Mouse (Mus musculus) midbrain, embryonic 13.5 days (tissue): ENCODE measurements around the gene Sys1. TPM values are rescaled to one million over a fixed set of nuclear protein-coding genes. Genes with fewer than 3 reads are reported as not detected.
A peak's percentile ranks its signal among the peaks of the same experiment; 100 is the strongest.

Experiments used
- ATAC-seq: fragments of 200-750 bp; cut with Nextera tagmentation; 2 replicates; pipeline ENCODE4 v1.8.0; 2017; ENCODE audit warnings: mild to moderate bottlenecking, moderate TSS enrichment, moderate library complexity
- H3K27ac ChIP-seq: fragments of 300-500 bp; sonication (generic); 2 replicates; pipeline ENCODE4 v1.5.1; 2015; ENCODE audit warnings: inconsistent platforms, mild to moderate bottlenecking, moderate library complexity
- H3K27me3 ChIP-seq: fragments of 300-500 bp; sonication (generic); 2 replicates; pipeline ENCODE4 v1.6.1; 2015; ENCODE audit warnings: mild to moderate bottlenecking, inconsistent platforms
- H3K36me3 ChIP-seq: fragments of 300-500 bp; sonication (generic); 2 replicates; pipeline ENCODE4 v1.6.1; 2015; ENCODE audit warnings: mild to moderate bottlenecking, inconsistent platforms
- H3K4me1 ChIP-seq: fragments of 300-500 bp; sonication (generic); replicated peaks from 2 replicates; pipeline ENCODE4 v1.6.1; 2015; ENCODE audit warnings: inconsistent platforms
- H3K4me2 ChIP-seq: fragments of 300-500 bp; sonication (generic); replicated peaks from 2 replicates; pipeline ENCODE4 v1.6.1; 2015; ENCODE audit warnings: moderate library complexity, mild to moderate bottlenecking, inconsistent platforms
- H3K4me3 ChIP-seq: fragments of 300-500 bp; sonication (generic); replicated peaks from 2 replicates; pipeline ENCODE4 v1.5.1; 2015; ENCODE audit warnings: mild to moderate bottlenecking, inconsistent platforms
- H3K9ac ChIP-seq: fragments of 300-500 bp; sonication (generic); replicated peaks from 2 replicates; pipeline ENCODE4 v1.6.1; 2015; ENCODE audit warnings: mild to moderate bottlenecking, inconsistent platforms
- H3K9me3 ChIP-seq: fragments of 300-500 bp; sonication (generic); 2 replicates; pipeline ENCODE4 v1.6.1; 2016; ENCODE audit warnings: mild to moderate bottlenecking, inconsistent platforms
- WGBS: fragments of 180-500 bp; shearing (Covaris S2); methylation state at CpG from one replicate; pipeline ENCODE4 v1.1.7; 2015; 5-methylcytosine and 5-hydroxymethylcytosine counted together
- polyA plus RNA-seq: library from polyadenylated mRNA; unstranded; fragments of >200 nt; fragmentation: Nextera tagmentation; extraction: Ambion mirVana; gene quantifications from 2 replicates; pipeline ENCODE4 v1.2.1, GENCODE M21; 2015

Sys1 gene
- polyA plus RNA-seq, 1 experiment from 2014 or later, result 81.1 TPM

GRCm38 (mm10) chr2:164445399-164446085 lies 11.2 kb upstream of the Sys1 start:
- H3K4me2 ChIP-seq, result no peak overlapping the region
- H3K36me3 ChIP-seq, result no peaks in the 10 kb centered on the region
- no peak for ATAC-seq
- H3K4me1 ChIP-seq, result peaks cover 25% of the 10 kb centered on the region
- H3K9me3 ChIP-seq, result no peaks in the 10 kb centered on the region
- peaks cover 27% of the 10 kb centered on the region for H3K27me3 ChIP-seq
- H3K9ac ChIP-seq, result no peak overlapping the region
- H3K4me3 ChIP-seq, result no peak overlapping the region
- 79% methylated on average over 3 of the region's 3 CpGs for WGBS
- H3K27ac ChIP-seq, result no peak overlapping the region

- WGBS, result 86% methylated on average over 3 of the region's 3 CpGs
- Histone ChIP-seq H3K9me3 (no peaks in the 10 kb centered on the region), H3K4me2 (no peak overlapping the region), H3K27ac (no peak overlapping the region), H3K4me1 (peaks cover 24% of the 10 kb centered on the region), H3K27me3 (peaks cover 24% of the 10 kb centered on the region), H3K9ac (no peak overlapping the region), H3K36me3 (no peaks in the 10 kb centered on the region), H3K4me3 (no peak overlapping the region)
- no peak for ATAC-seq
These were observed 10.7 kb upstream of the Sys1 start for GRCm38 (mm10) chr2:164446086-164446469.

GRCm38 (mm10) chr2:164448140-164448539 lies 8.6 kb upstream of the Sys1 start:
- Histone ChIP-seq H3K4me2 (no peak overlapping the region), H3K4me1 (peaks cover 6% of the 10 kb centered on the region; the same call in 1 of the 2 replicates), H3K4me3 (no peak overlapping the region), H3K9ac (no peak overlapping the region), H3K36me3 (no peaks in the 10 kb centered on the region), H3K27ac (no peak overlapping the region), H3K9me3 (no peaks in the 10 kb centered on the region), H3K27me3 (0 out of 2 replicates have a peak, but pooled peaks cover 8% of the 10 kb centered on the region)
- 80% methylated on average over 1 of the region's 1 CpGs for WGBS
- no peak for ATAC-seq

- WGBS, result 79% methylated on average over 5 of the region's 5 CpGs
- no peak overlapping the region for H3K4me3 ChIP-seq
- 0 out of 2 replicates have a peak, but pooled peaks cover 6% of the 10 kb centered on the region for H3K27me3 ChIP-seq
- no peaks in the 10 kb centered on the region for H3K4me1 ChIP-seq
- no peaks in the 10 kb centered on the region for H3K9me3 ChIP-seq
- no peaks in the 10 kb centered on the region for H3K36me3 ChIP-seq
- no peak overlapping the region for H3K4me2 ChIP-seq
- H3K27ac ChIP-seq, result no peak overlapping the region
- no peak for ATAC-seq
- no peak overlapping the region for H3K9ac ChIP-seq
These were observed 7.8 kb upstream of the Sys1 start for GRCm38 (mm10) chr2:164448921-164449320.

GRCm38 (mm10) chr2:164449341-164450042 lies 7.3 kb upstream of the Sys1 start:
- 0 out of 2 replicates have a peak, but pooled peaks cover 1% of the 10 kb centered on the region for H3K27me3 ChIP-seq
- H3K9ac ChIP-seq, result no peak overlapping the region
- no peaks in the 10 kb centered on the region for H3K9me3 ChIP-seq
- no peak for ATAC-seq
- H3K4me2 ChIP-seq, result no peak overlapping the region
- H3K36me3 ChIP-seq, result no peaks in the 10 kb centered on the region
- H3K4me3 ChIP-seq, result no peak overlapping the region
- no peaks in the 10 kb centered on the region for H3K4me1 ChIP-seq
- WGBS, result 92% methylated on average over 14 of the region's 14 CpGs
- H3K27ac ChIP-seq, result no peak overlapping the region

- no peak for ATAC-seq
These were observed 4.6 kb upstream of the Sys1 start for GRCm38 (mm10) chr2:164452000-164452676.

GRCm38 (mm10) chr2:164453047-164453757 lies 3.6 kb upstream of the Sys1 start:
- ATAC-seq, result no peak
- H3K36me3 ChIP-seq, result no peaks in the 10 kb centered on the region
- WGBS, result 88% methylated on average over 14 of the region's 14 CpGs
- peaks cover 10% of the 10 kb centered on the region for H3K4me1 ChIP-seq
- no peaks in the 10 kb centered on the region for H3K9me3 ChIP-seq
- no peaks in the 10 kb centered on the region for H3K27me3 ChIP-seq
- H3K4me2 ChIP-seq, result no peak overlapping the region
- no peak overlapping the region for H3K4me3 ChIP-seq
- H3K9ac ChIP-seq, result no peak overlapping the region
- H3K27ac ChIP-seq, result no peak overlapping the region

More at GRCm38 (mm10) chr2:164452000-164452676, 4.6 kb upstream of the Sys1 start:
- Histone ChIP-seq H3K4me1 (peaks cover 9% of the 10 kb centered on the region), H3K27me3 (no peaks in the 10 kb centered on the region), H3K9ac (no peak overlapping the region), H3K27ac (no peak overlapping the region), H3K4me3 (no peak overlapping the region), H3K9me3 (no peaks in the 10 kb centered on the region), H3K4me2 (no peak overlapping the region), H3K36me3 (no peaks in the 10 kb centered on the region)
- 51% methylated on average over 12 of the region's 13 CpGs for WGBS

- Histone ChIP-seq H3K4me1 (peaks cover 10% of the 10 kb centered on the region), H3K9me3 (no peaks in the 10 kb centered on the region), H3K27ac (no peak overlapping the region), H3K36me3 (no peaks in the 10 kb centered on the region), H3K4me2 (no peak overlapping the region), H3K9ac (no peak overlapping the region), H3K27me3 (no peaks in the 10 kb centered on the region), H3K4me3 (no peak overlapping the region)
- WGBS, result 78% methylated on average over 7 of the region's 7 CpGs
- no peak for ATAC-seq
These were observed 2.8 kb upstream of the Sys1 start for GRCm38 (mm10) chr2:164453887-164454500.

- H3K9me3 ChIP-seq, result no peaks in the 10 kb centered on the region
- no peak overlapping the region for H3K9ac ChIP-seq
- no peak overlapping the region for H3K27ac ChIP-seq
- no peaks in the 10 kb centered on the region for H3K36me3 ChIP-seq
- 87% methylated on average over 10 of the region's 10 CpGs for WGBS
- H3K27me3 ChIP-seq, result no peaks in the 10 kb centered on the region
- peaks cover 10% of the 10 kb centered on the region for H3K4me1 ChIP-seq
- no peak overlapping the region for H3K4me3 ChIP-seq
- ATAC-seq, result no peak
- no peak overlapping the region for H3K4me2 ChIP-seq
These were observed 1.9 kb upstream of the Sys1 start for GRCm38 (mm10) chr2:164454846-164455245.

- Histone ChIP-seq H3K4me3 (no peak overlapping the region), H3K9me3 (no peaks in the 10 kb centered on the region), H3K36me3 (no peaks in the 10 kb centered on the region), H3K4me2 (no peak overlapping the region), H3K27ac (no peak overlapping the region), H3K27me3 (no peaks in the 10 kb centered on the region), H3K4me1 (peaks cover 10% of the 10 kb centered on the region), H3K9ac (no peak overlapping the region)
- no peak for ATAC-seq
- 75% methylated on average over 6 of the region's 6 CpGs for WGBS
These were observed 1.2 kb upstream of the Sys1 start for GRCm38 (mm10) chr2:164455421-164456190.

GRCm38 (mm10) chr2:164456413-164456812 lies 351 bp upstream of the Sys1 start:
- H3K27ac ChIP-seq, result no peak overlapping the region
- 70% methylated on average over 1 of the region's 1 CpGs for whole genome bisulfite sequencing
- ATAC-seq, result no peak
- H3K4me2 ChIP-seq, result peak overlapping the region; percentile 38; the same call in 1 of the 2 replicates
- no peaks in the 10 kb centered on the region for H3K36me3 ChIP-seq
- no peaks in the 10 kb centered on the region for H3K27me3 ChIP-seq
- no peaks in the 10 kb centered on the region for H3K9me3 ChIP-seq
- H3K4me1 ChIP-seq, result peaks cover 10% of the 10 kb centered on the region
- H3K4me3 ChIP-seq, result no peak overlapping the region
- peak overlapping the region; percentile 55; the same call in 1 of the 2 replicates for H3K9ac ChIP-seq
